Mouse (Mus musculus) intestine, postnatal 0 days (tissue): Measurements from ENCODE around the gene Apoa4. TPM values are rescaled to one million over a fixed set of nuclear protein-coding genes. Genes with fewer than 3 reads are reported as not detected.

Experiments used
- ATAC-seq: fragments of 200-750 bp; cut with Nextera tagmentation; 2 replicates; pipeline ENCODE4 v1.8.0; 2017; ENCODE audit warnings: mild to moderate bottlenecking, moderate TSS enrichment, moderate library complexity
- H3K27ac ChIP-seq: fragments of 300-500 bp; sonication (generic); 2 replicates; pipeline ENCODE4 v1.5.1; 2014; ENCODE audit warnings: mild to moderate bottlenecking, low read depth, low read length, moderate library complexity
- H3K27me3 ChIP-seq: fragments of 300-500 bp; sonication (generic); replicated peaks from 2 replicates; pipeline ENCODE4 v1.6.1; 2014; ENCODE audit warnings: low read length, mixed read lengths; ENCODE audit not compliant: control insufficient read depth, insufficient read depth
- H3K36me3 ChIP-seq: fragments of 300-500 bp; sonication (generic); 2 replicates; pipeline ENCODE4 v1.6.1; 2014; ENCODE audit warnings: mild to moderate bottlenecking, moderate library complexity; ENCODE audit not compliant: control insufficient read depth, insufficient read depth
- H3K4me1 ChIP-seq: fragments of 300-500 bp; sonication (generic); replicated peaks from 2 replicates; pipeline ENCODE4 v1.6.1; 2014; ENCODE audit warnings: antibody characterized with exemption, low read length, mixed read lengths; ENCODE audit not compliant: control insufficient read depth, insufficient read depth
- H3K4me2 ChIP-seq: fragments of 300-500 bp; sonication (generic); replicated peaks from 2 replicates; pipeline ENCODE4 v1.6.1; 2014; ENCODE audit warnings: low read depth, mild to moderate bottlenecking, moderate library complexity
- H3K4me3 ChIP-seq: fragments of 300-500 bp; sonication (generic); 2 replicates; pipeline ENCODE4 v1.5.1; 2014; ENCODE audit warnings: low read depth, low read length
- H3K9ac ChIP-seq: fragments of 300-500 bp; sonication (generic); 2 replicates; pipeline ENCODE4 v1.6.1; 2014; ENCODE audit warnings: mild to moderate bottlenecking, low read depth, low read length
- H3K9me3 ChIP-seq: fragments of 300-500 bp; sonication (generic); 2 replicates; pipeline ENCODE4 v1.6.1; 2016; ENCODE audit warnings: mixed run types; ENCODE audit not compliant: control insufficient read depth
- CTCF ChIP-seq: sonication (generic); IDR thresholded peaks from 2 replicates; pipeline ENCODE4 v1.5.1; 2016; ENCODE audit warnings: low read depth, mild to moderate bottlenecking, control low read depth, antibody characterized with exemption, moderate library complexity
- whole genome bisulfite sequencing: fragments of 180-500 bp; shearing (Covaris S2); extraction: QIAGEN DNeasy Blood & Tissue Kit; methylation state at CpG from one replicate; pipeline ENCODE4 v1.1.7; 2014; 5-methylcytosine and 5-hydroxymethylcytosine counted together
- polyA plus RNA-seq: library from polyadenylated mRNA; unstranded; fragments of >200 nt; fragmentation: Nextera tagmentation; extraction: Ambion mirVana; gene quantifications from 2 replicates; pipeline ENCODE4 v1.2.1, GENCODE M21; 2015

Apoa4 gene
- polyA plus RNA-seq, 1 experiment from 2014 or later, result 31,935 TPM

GRCm38 (mm10) chr9:46223090-46223489, 17.4 kb upstream of the Apoa4 start:
- Histone ChIP-seq H3K4me2 (no peak overlapping the region), H3K9me3 (no peaks in the 10 kb centered on the region), H3K4me1 (0 out of 2 replicates have a peak, but pooled peaks cover 3% of the 10 kb centered on the region), H3K36me3 (peaks cover 39% of the 10 kb centered on the region), H3K27me3 (no peaks in the 10 kb centered on the region), H3K4me3 (no peak overlapping the region), H3K9ac (no peak overlapping the region), H3K27ac (peak overlapping the region; percentile 96)
- TF ChIP-seq CTCF, result no peak
- 84% methylated on average over 6 of the region's 6 CpGs for WGBS
- no peak for ATAC-seq

GRCm38 (mm10) chr9:46224101-46224500, 16.4 kb upstream of the Apoa4 start:
- H3K27ac ChIP-seq, result peak overlapping the region; percentile 96
- no peak for TF ChIP-seq CTCF
- no peaks in the 10 kb centered on the region for H3K9me3 ChIP-seq
- H3K36me3 ChIP-seq, result peaks cover 34% of the 10 kb centered on the region
- H3K4me1 ChIP-seq, result 0 out of 2 replicates have a peak, but pooled peaks cover 3% of the 10 kb centered on the region
- peak; percentile 79 for ATAC-seq
- H3K4me2 ChIP-seq, result no peak overlapping the region; the same call in 1 of the 2 replicates
- no peak overlapping the region for H3K4me3 ChIP-seq
- WGBS, result 47% methylated on average over 3 of the region's 3 CpGs
- H3K9ac ChIP-seq, result no peak overlapping the region
- no peaks in the 10 kb centered on the region for H3K27me3 ChIP-seq

- Histone ChIP-seq H3K27ac (peak overlapping the region; percentile 96), H3K27me3 (no peaks in the 10 kb centered on the region), H3K4me3 (no peak overlapping the region), H3K9me3 (no peaks in the 10 kb centered on the region), H3K36me3 (peaks cover 26% of the 10 kb centered on the region), H3K9ac (no peak overlapping the region), H3K4me2 (0 out of 2 replicates have a peak overlapping the region, but pooled peaks have one; percentile 21), H3K4me1 (0 out of 2 replicates have a peak, but pooled peaks cover 3% of the 10 kb centered on the region)
- TF ChIP-seq CTCF, result no peak
- WGBS, result 60% methylated on average over 5 of the region's 5 CpGs
- no peak for ATAC-seq
These were observed 15.4 kb upstream of the Apoa4 start for GRCm38 (mm10) chr9:46224945-46225660.

- WGBS, result 38% methylated on average over 3 of the region's 3 CpGs
- Histone ChIP-seq H3K4me3 (no peak overlapping the region), H3K9ac (no peak overlapping the region), H3K4me1 (0 out of 2 replicates have a peak, but pooled peaks cover 3% of the 10 kb centered on the region), H3K27me3 (no peaks in the 10 kb centered on the region), H3K27ac (peak overlapping the region; percentile 96), H3K4me2 (no peak overlapping the region), H3K36me3 (peaks cover 6% of the 10 kb centered on the region), H3K9me3 (no peaks in the 10 kb centered on the region)
- ATAC-seq, result peak; percentile 20
- TF ChIP-seq CTCF, result no peak
These were observed 13.4 kb upstream of the Apoa4 start for GRCm38 (mm10) chr9:46227064-46227614.

GRCm38 (mm10) chr9:46228491-46228890, 12.0 kb upstream of the Apoa4 start, which contains the start of gene Apoa1:
Apoa1 (plus strand) TSS chr9:46228580.
- no peaks in the 10 kb centered on the region for H3K9me3 ChIP-seq
- H3K4me1 ChIP-seq, result 0 out of 2 replicates have a peak, but pooled peaks cover 3% of the 10 kb centered on the region
- H3K27me3 ChIP-seq, result no peaks in the 10 kb centered on the region
- peak; percentile 53 for TF ChIP-seq CTCF
- H3K4me3 ChIP-seq, result peak within 1 kb of the TSS; percentile 41
- H3K9ac ChIP-seq, result peak within 1 kb of the TSS; percentile 55
- WGBS, result 28% methylated on average over 9 of the region's 9 CpGs
- ATAC-seq, result peak; percentile 34
- H3K27ac ChIP-seq, result peak within 1 kb of the TSS; percentile 96
- H3K4me2 ChIP-seq, result peak within 1 kb of the TSS; percentile 69
- H3K36me3 ChIP-seq, result no peaks in the 10 kb centered on the region; the same call in 1 of the 2 replicates
